Mouse (Mus musculus) liver, embryonic 16.5 days (tissue): ENCODE measurements around the gene Prom1. TPM values are rescaled to one million over a fixed set of nuclear protein-coding genes. Genes with fewer than 3 reads are reported as not detected.

ENCODE experiments used
- ATAC-seq: fragments of 200-750 bp; cut with Nextera tagmentation; 2 replicates; pipeline ENCODE4 v1.8.0; 2017; ENCODE audit warnings: low read depth, mild to moderate bottlenecking, moderate number of reproducible peaks, moderate library complexity
- H3K27ac ChIP-seq: fragments of 300-500 bp; sonication (generic); 2 replicates; pipeline ENCODE4 v1.5.1; 2014; ENCODE audit warnings: mild to moderate bottlenecking, low read length
- H3K27me3 ChIP-seq: fragments of 300-500 bp; sonication (generic); 2 replicates; pipeline ENCODE4 v1.6.1; 2014; ENCODE audit warnings: low read depth, low read length, mixed read lengths; ENCODE audit not compliant: control insufficient read depth, insufficient read depth
- H3K36me3 ChIP-seq: fragments of 300-500 bp; sonication (generic); 2 replicates; pipeline ENCODE4 v1.6.1; 2014; ENCODE audit warnings: mild to moderate bottlenecking; ENCODE audit not compliant: control insufficient read depth, insufficient read depth
- H3K4me1 ChIP-seq: fragments of 300-500 bp; sonication (generic); 2 replicates; pipeline ENCODE4 v1.6.1; 2014; ENCODE audit warnings: low read depth, low read length, mixed read lengths; ENCODE audit not compliant: control insufficient read depth
- H3K4me2 ChIP-seq: fragments of 300-500 bp; sonication (generic); 2 replicates; pipeline ENCODE4 v1.6.1; 2014; ENCODE audit warnings: low read depth, low read length, mixed read lengths
- H3K4me3 ChIP-seq: fragments of 300-500 bp; sonication (generic); 2 replicates; pipeline ENCODE4 v1.5.1; 2014; ENCODE audit warnings: low read depth, mild to moderate bottlenecking, low read length
- H3K9ac ChIP-seq: fragments of 300-500 bp; sonication (generic); 2 replicates; pipeline ENCODE4 v1.6.1; 2014; ENCODE audit warnings: low read depth, low read length
- H3K9me3 ChIP-seq: fragments of 300-500 bp; sonication (generic); replicated peaks from 2 replicates; pipeline ENCODE4 v1.6.1; 2016; ENCODE audit warnings: low read length; ENCODE audit not compliant: control insufficient read depth
- WGBS: fragments of 180-500 bp; shearing (Covaris S2); extraction: QIAGEN DNeasy Blood & Tissue Kit; methylation state at CpG from one replicate; pipeline ENCODE4 v1.1.7; 2014; ENCODE audit not compliant: insufficient replicate concordance; 5-methylcytosine and 5-hydroxymethylcytosine counted together
- polyA plus RNA-seq: library from polyadenylated mRNA; unstranded; fragments of >200 nt; fragmentation: Nextera tagmentation; extraction: Ambion mirVana; gene quantifications from 2 replicates; pipeline ENCODE4 v1.2.1, GENCODE M21; 2015

Gene Prom1
- polyA plus RNA-seq, 1 experiment from 2014 or later = 20.3 TPM

GRCm38 (mm10) chr5:44058258-44058657 lies 43.6 kb downstream of the Prom1 start:
- Histone ChIP-seq H3K27ac (no peak overlapping the region), H3K4me3 (no peak overlapping the region), H3K4me1 (no peaks in the 10 kb centered on the region), H3K9ac (no peak overlapping the region), H3K9me3 (no peaks in the 10 kb centered on the region), H3K4me2 (no peak overlapping the region), H3K36me3 (no peaks in the 10 kb centered on the region), H3K27me3 (no peaks in the 10 kb centered on the region)
- ATAC-seq = no peak
- 56% methylated on average over 3 of the region's 3 CpGs for WGBS

GRCm38 (mm10) chr5:44050213-44050612 lies 51.6 kb downstream of the Prom1 start:
- Histone ChIP-seq H3K4me1 (no peaks in the 10 kb centered on the region; the same call in 1 of the 2 replicates), H3K4me2 (no peak overlapping the region), H3K36me3 (no peaks in the 10 kb centered on the region), H3K27me3 (no peaks in the 10 kb centered on the region), H3K9me3 (no peaks in the 10 kb centered on the region), H3K4me3 (no peak overlapping the region), H3K27ac (no peak overlapping the region), H3K9ac (no peak overlapping the region)
- ATAC-seq = peak; percentile 86
- 38% methylated on average over 8 of the region's 8 CpGs for WGBS

- Histone ChIP-seq H3K36me3 (no peaks in the 10 kb centered on the region), H3K27ac (no peak overlapping the region), H3K4me2 (no peak overlapping the region), H3K9me3 (no peaks in the 10 kb centered on the region), H3K4me3 (no peak overlapping the region), H3K9ac (no peak overlapping the region), H3K4me1 (no peaks in the 10 kb centered on the region; the same call in 1 of the 2 replicates), H3K27me3 (no peaks in the 10 kb centered on the region)
- WGBS = 20% methylated on average over 6 of the region's 6 CpGs
- ATAC-seq = no peak
These were observed 52.3 kb downstream of the Prom1 start for GRCm38 (mm10) chr5:44049395-44049976.

GRCm38 (mm10) chr5:44048568-44049363 lies 53.1 kb downstream of the Prom1 start:
- WGBS = 38% methylated on average over 5 of the region's 5 CpGs
- no peaks in the 10 kb centered on the region; the same call in 1 of the 2 replicates for H3K4me1 ChIP-seq
- no peak overlapping the region for H3K4me3 ChIP-seq
- no peak for ATAC-seq
- no peak overlapping the region for H3K4me2 ChIP-seq
- H3K9ac ChIP-seq = no peak overlapping the region
- H3K27me3 ChIP-seq = no peaks in the 10 kb centered on the region
- H3K36me3 ChIP-seq = no peaks in the 10 kb centered on the region
- H3K9me3 ChIP-seq = no peaks in the 10 kb centered on the region
- H3K27ac ChIP-seq = no peak overlapping the region

- Histone ChIP-seq H3K27ac (no peak overlapping the region), H3K36me3 (no peaks in the 10 kb centered on the region), H3K4me1 (no peaks in the 10 kb centered on the region), H3K9me3 (no peaks in the 10 kb centered on the region), H3K27me3 (no peaks in the 10 kb centered on the region), H3K4me3 (no peak overlapping the region), H3K4me2 (no peak overlapping the region), H3K9ac (no peak overlapping the region)
- ATAC-seq = no peak
- 23% methylated on average over 1 of the region's 1 CpGs for WGBS
These were observed 60.1 kb downstream of the Prom1 start for GRCm38 (mm10) chr5:44041725-44042124.

- no peak for ATAC-seq
- no peaks in the 10 kb centered on the region for H3K36me3 ChIP-seq
- no peaks in the 10 kb centered on the region for H3K27me3 ChIP-seq
- no peak overlapping the region for H3K4me3 ChIP-seq
- WGBS = 66% methylated on average over 3 of the region's 3 CpGs
- H3K4me1 ChIP-seq = no peaks in the 10 kb centered on the region
- no peak overlapping the region for H3K9ac ChIP-seq
- no peaks in the 10 kb centered on the region for H3K9me3 ChIP-seq
- no peak overlapping the region for H3K27ac ChIP-seq
- H3K4me2 ChIP-seq = no peak overlapping the region
These were observed 60.8 kb downstream of the Prom1 start for GRCm38 (mm10) chr5:44041056-44041455.

- no peaks in the 10 kb centered on the region for H3K27me3 ChIP-seq
- H3K4me3 ChIP-seq = no peak overlapping the region
- H3K36me3 ChIP-seq = no peaks in the 10 kb centered on the region; the same call in 1 of the 2 replicates
- peak; percentile 48; the same call in 1 of the 2 replicates for ATAC-seq
- 57% methylated on average over 9 of the region's 9 CpGs for WGBS
- H3K9ac ChIP-seq = no peak overlapping the region
- no peaks in the 10 kb centered on the region for H3K9me3 ChIP-seq
- peak overlapping the region; percentile 22; the same call in 1 of the 2 replicates for H3K27ac ChIP-seq
- H3K4me2 ChIP-seq = no peak overlapping the region
- peaks cover 6% of the 10 kb centered on the region for H3K4me1 ChIP-seq
These were observed 103.4 kb downstream of the Prom1 start for GRCm38 (mm10) chr5:43998295-43998989.

GRCm38 (mm10) chr5:43997626-43998025 lies 104.2 kb downstream of the Prom1 start:
- H3K4me3 ChIP-seq = no peak overlapping the region
- no peaks in the 10 kb centered on the region for H3K9me3 ChIP-seq
- H3K4me1 ChIP-seq = peaks cover 6% of the 10 kb centered on the region
- WGBS = 54% methylated on average over 8 of the region's 8 CpGs
- no peak for ATAC-seq
- no peak overlapping the region for H3K9ac ChIP-seq
- H3K27me3 ChIP-seq = no peaks in the 10 kb centered on the region
- no peaks in the 10 kb centered on the region; the same call in 1 of the 2 replicates for H3K36me3 ChIP-seq
- no peak overlapping the region for H3K4me2 ChIP-seq
- 0 out of 2 replicates have a peak overlapping the region, but pooled peaks have one; percentile 12 for H3K27ac ChIP-seq
